Mouse (Mus musculus): ENCODE results near the gene Ugdh. TPM values are rescaled to one million over a fixed set of nuclear protein-coding genes. Genes with fewer than 3 reads are reported as not detected.
"Not testable (repeated sequence)": the region's sequence is repeated elsewhere in the genome, so short reads cannot be mapped to it uniquely, and the experiment has no call there.

Gene Ugdh
- polyA plus RNA-seq (2015; fragmentation: Nextera tagmentation; extraction: Ambion mirVana), result 152 and 179 TPM in 2 replicates

DNA sequence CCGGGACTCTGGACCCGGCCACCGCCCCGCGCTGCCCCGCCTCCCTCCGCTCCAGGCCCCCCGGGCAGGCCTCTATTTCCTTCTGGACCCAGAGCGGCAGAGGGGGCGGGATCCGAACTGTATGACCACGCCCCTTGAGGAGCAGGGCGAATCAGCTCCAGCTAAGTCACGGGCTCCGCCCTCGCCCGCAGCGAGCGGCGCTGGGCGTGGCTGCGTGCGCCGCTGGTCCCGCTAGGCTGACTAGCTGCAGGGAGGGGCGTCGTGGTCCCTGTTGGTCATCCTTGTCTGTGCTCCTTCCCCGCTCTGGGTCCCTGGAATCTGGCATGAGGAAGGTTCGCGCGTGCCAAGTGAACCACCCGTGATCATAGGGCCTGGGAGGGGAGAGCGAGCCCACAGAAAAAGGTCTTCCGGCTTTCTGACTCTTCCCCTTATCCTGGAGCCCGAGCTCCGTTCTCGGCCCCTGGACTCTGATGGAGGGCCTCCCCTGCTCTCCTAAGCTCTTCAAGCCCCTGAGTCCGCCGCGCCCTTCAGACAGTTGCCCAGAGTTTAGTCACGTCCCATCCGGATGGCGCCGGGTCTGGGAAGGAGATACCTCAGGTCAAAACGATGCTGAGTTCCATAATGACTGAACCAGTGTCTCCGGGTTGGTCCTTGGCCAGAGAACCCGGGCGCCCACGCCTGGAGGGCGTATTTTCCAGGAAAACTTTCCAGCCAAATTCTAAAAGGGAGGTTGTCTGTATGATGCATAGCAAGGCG is at the start of gene Ugdh:
Gene Ugdh (minus strand): TSS at position 144 of the 756 bp plus-strand sequence.
- H3K27me3 ChIP-seq, result no peaks in the 10 kb centered on the region
- no peaks in the 10 kb centered on the region for H3K9me3 ChIP-seq
- peak within 1 kb of the TSS; percentile 88 for H3K9ac ChIP-seq
- peak within 1 kb of the TSS; percentile 95 for H3K27ac ChIP-seq
- H3K4me3 ChIP-seq, result peak within 1 kb of the TSS; percentile 75
- H3K4me2 ChIP-seq, result peak within 1 kb of the TSS; percentile 75
- under 1% methylated on average over 51 of the region's 51 CpGs for WGBS
- H3K4me1 ChIP-seq, result peaks cover 14% of the 10 kb centered on the region
- no peaks in the 10 kb centered on the region for H3K36me3 ChIP-seq
- ATAC-seq (ENCODE audit: insufficient number of reproducible peaks, insufficient read depth, low FRiP score, low TSS enrichment, low read depth), result peak; percentile 95

DNA sequence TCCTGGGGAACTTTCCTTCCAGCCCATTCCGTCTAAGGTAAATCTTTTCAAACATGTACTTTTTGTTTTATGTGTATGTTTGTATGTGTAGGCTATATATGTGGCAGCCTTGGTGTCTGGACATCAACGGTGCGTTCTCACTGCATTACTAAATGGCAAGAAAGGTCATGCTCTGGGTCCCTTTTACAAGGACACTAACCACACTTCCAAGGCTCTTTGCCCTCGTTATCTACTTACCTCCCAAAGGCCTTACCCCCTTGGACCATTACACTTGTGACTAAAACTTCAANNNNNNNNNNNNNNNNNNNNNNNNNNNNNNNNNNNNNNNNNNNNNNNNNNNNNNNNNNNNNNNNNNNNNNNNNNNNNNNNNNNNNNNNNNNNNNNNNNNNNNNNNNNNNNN is 47.2 kb upstream of the Ugdh start:
- 89% methylated on average over 4 of the region's 4 CpGs for WGBS
- H3K9ac ChIP-seq, result no peak overlapping the region
- H3K9me3 ChIP-seq, result no peaks in the 10 kb centered on the region
- no peak overlapping the region for H3K4me3 ChIP-seq
- H3K27ac ChIP-seq, result no peak overlapping the region
- no peak overlapping the region for H3K4me2 ChIP-seq
- ATAC-seq (ENCODE audit: insufficient number of reproducible peaks, insufficient read depth, low FRiP score, low TSS enrichment, low read depth), result no peak
- no peaks in the 10 kb centered on the region for H3K4me1 ChIP-seq
- H3K36me3 ChIP-seq, result no peaks in the 10 kb centered on the region
- no peaks in the 10 kb centered on the region for H3K27me3 ChIP-seq

DNA sequence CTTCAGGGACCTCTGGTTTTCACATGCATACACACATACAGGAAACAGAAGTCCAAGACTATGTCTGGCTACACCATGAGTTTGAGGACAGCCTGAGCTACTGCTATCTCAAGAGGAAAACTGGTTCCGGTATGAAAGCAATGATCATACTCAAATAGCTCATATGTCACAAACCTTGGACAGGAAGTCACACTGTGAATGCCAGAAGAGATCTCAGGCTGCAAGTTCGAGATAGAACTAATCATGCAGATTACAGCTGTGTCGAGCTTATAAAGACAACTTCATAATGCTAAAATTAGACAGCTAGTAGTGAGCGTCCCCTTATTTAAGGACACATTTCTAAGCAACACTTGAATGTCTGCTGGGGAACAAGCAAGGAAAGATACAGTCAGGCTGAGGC is 44.8 kb upstream of the Ugdh start:
- Histone ChIP-seq H3K4me2 (no peak overlapping the region), H3K9ac (no peak overlapping the region), H3K9me3 (no peaks in the 10 kb centered on the region), H3K36me3 (no peaks in the 10 kb centered on the region), H3K4me3 (no peak overlapping the region), H3K27ac (no peak overlapping the region), H3K4me1 (no peaks in the 10 kb centered on the region), H3K27me3 (no peaks in the 10 kb centered on the region)
- WGBS, result 79% methylated on average over 4 of the region's 4 CpGs
- ATAC-seq (ENCODE audit: insufficient number of reproducible peaks, insufficient read depth, low FRiP score, low TSS enrichment, low read depth), result no peak

- 84% methylated on average over 9 of the region's 9 CpGs for WGBS
- Histone ChIP-seq H3K4me3 (no peak overlapping the region), H3K36me3 (no peaks in the 10 kb centered on the region), H3K4me1 (no peaks in the 10 kb centered on the region), H3K9me3 (no peaks in the 10 kb centered on the region), H3K4me2 (no peak overlapping the region), H3K27me3 (no peaks in the 10 kb centered on the region), H3K27ac (no peak overlapping the region), H3K9ac (no peak overlapping the region)
- no peak for ATAC-seq (ENCODE audit: insufficient number of reproducible peaks, insufficient read depth, low FRiP score, low TSS enrichment, low read depth)
Measured at GRCm38 (mm10) chr5:65479681-65480445, 44.1 kb upstream of the Ugdh start.

GRCm38 (mm10) chr5:65478224-65478623 is 42.5 kb upstream of the Ugdh start:
- no peaks in the 10 kb centered on the region for H3K9me3 ChIP-seq
- no peak overlapping the region for H3K9ac ChIP-seq
- ATAC-seq (ENCODE audit: insufficient number of reproducible peaks, insufficient read depth, low FRiP score, low TSS enrichment, low read depth), result no peak
- 68% methylated on average over 4 of the region's 4 CpGs for WGBS
- H3K36me3 ChIP-seq, result no peaks in the 10 kb centered on the region
- H3K27me3 ChIP-seq, result no peaks in the 10 kb centered on the region
- no peak overlapping the region for H3K27ac ChIP-seq
- no peak overlapping the region for H3K4me2 ChIP-seq
- no peaks in the 10 kb centered on the region for H3K4me1 ChIP-seq
- no peak overlapping the region for H3K4me3 ChIP-seq

GRCm38 (mm10) chr5:65476739-65477138 is 41.0 kb upstream of the Ugdh start:
- not testable (repeated sequence) for H3K27me3 ChIP-seq; ATAC-seq (ENCODE audit: insufficient number of reproducible peaks, insufficient read depth, low FRiP score, low TSS enrichment, low read depth); H3K9ac ChIP-seq; H3K4me3 ChIP-seq; H3K4me1 ChIP-seq; H3K27ac ChIP-seq; H3K4me2 ChIP-seq; H3K36me3 ChIP-seq; H3K9me3 ChIP-seq
- WGBS, result 94% methylated on average over 4 of the region's 4 CpGs

DNA sequence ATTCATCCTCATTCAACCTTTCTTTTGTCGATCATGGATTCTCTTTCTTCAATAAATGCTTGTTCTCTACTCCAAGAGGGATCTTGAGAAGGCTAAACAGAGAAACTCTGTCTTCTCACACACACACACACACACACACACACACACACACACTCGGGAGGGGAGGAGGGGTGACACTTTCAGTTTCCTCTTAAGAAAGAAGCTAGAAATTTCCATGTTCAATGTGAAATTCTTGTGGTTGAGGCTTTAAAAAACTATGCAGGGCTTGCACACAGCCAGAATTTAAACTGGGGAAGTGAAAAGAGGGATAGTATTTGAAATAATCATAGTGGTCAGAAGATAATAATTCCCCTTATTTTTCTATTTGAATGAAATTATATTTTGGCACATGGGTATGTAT is 40.1 kb upstream of the Ugdh start:
- Histone ChIP-seq H3K27me3 (no peaks in the 10 kb centered on the region), H3K27ac (no peak overlapping the region), H3K9ac (no peak overlapping the region), H3K4me3 (no peak overlapping the region), H3K36me3 (no peaks in the 10 kb centered on the region), H3K9me3 (no peaks in the 10 kb centered on the region), H3K4me1 (no peaks in the 10 kb centered on the region), H3K4me2 (no peak overlapping the region)
- no peak for ATAC-seq (ENCODE audit: insufficient number of reproducible peaks, insufficient read depth, low FRiP score, low TSS enrichment, low read depth)
- 76% methylated on average over 2 of the region's 2 CpGs for WGBS

DNA sequence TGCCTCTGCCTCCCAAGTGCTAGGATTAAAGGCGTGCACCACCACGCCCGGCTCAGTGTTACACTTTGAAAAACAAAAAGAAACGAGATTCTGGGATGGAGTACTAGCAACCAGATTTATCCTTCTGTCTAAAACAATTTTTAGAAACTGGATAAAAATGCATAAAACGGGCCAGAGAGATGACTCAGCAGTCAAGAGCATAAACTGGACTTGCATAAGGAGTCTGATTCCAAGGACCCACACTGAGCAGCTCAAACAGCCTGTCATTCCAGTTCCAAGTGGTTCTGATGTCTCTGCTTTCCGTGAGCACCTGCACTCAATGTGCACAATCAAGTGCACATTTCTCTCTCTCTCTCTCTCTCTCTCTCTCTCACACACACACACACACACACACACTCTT is 34.0 kb upstream of the Ugdh start:
- Histone ChIP-seq H3K27ac (no peak overlapping the region), H3K4me2 (no peak overlapping the region), H3K9me3 (peaks cover 6% of the 10 kb centered on the region; the same call in 1 of the 2 replicates), H3K4me3 (no peak overlapping the region), H3K36me3 (peaks cover 35% of the 10 kb centered on the region), H3K9ac (no peak overlapping the region), H3K27me3 (no peaks in the 10 kb centered on the region), H3K4me1 (no peaks in the 10 kb centered on the region)
- WGBS, result 89% methylated on average over 6 of the region's 6 CpGs
- ATAC-seq (ENCODE audit: insufficient number of reproducible peaks, insufficient read depth, low FRiP score, low TSS enrichment, low read depth), result no peak

GRCm38 (mm10) chr5:65466911-65467310 is 31.2 kb upstream of the Ugdh start:
- Histone ChIP-seq H3K9ac (no peak overlapping the region), H3K9me3 (peaks cover 6% of the 10 kb centered on the region; the same call in 1 of the 2 replicates), H3K4me1 (no peaks in the 10 kb centered on the region), H3K27me3 (no peaks in the 10 kb centered on the region), H3K27ac (no peak overlapping the region), H3K36me3 (peaks cover 40% of the 10 kb centered on the region), H3K4me2 (no peak overlapping the region), H3K4me3 (no peak overlapping the region)
- ATAC-seq (ENCODE audit: insufficient number of reproducible peaks, insufficient read depth, low FRiP score, low TSS enrichment, low read depth), result no peak
- WGBS, result 62% methylated on average over 3 of the region's 3 CpGs

GRCm38 (mm10) chr5:65460361-65460760 is 24.6 kb upstream of the Ugdh start:
- no peak overlapping the region for H3K4me3 ChIP-seq
- WGBS, result 89% methylated on average over 14 of the region's 14 CpGs
- no peaks in the 10 kb centered on the region for H3K9me3 ChIP-seq
- H3K4me2 ChIP-seq, result no peak overlapping the region
- no peaks in the 10 kb centered on the region for H3K27me3 ChIP-seq
- peaks cover 20% of the 10 kb centered on the region for H3K36me3 ChIP-seq
- H3K27ac ChIP-seq, result no peak overlapping the region
- H3K9ac ChIP-seq, result no peak overlapping the region
- peaks cover 26% of the 10 kb centered on the region for H3K4me1 ChIP-seq
- no peak for ATAC-seq (ENCODE audit: insufficient number of reproducible peaks, insufficient read depth, low FRiP score, low TSS enrichment, low read depth)

DNA sequence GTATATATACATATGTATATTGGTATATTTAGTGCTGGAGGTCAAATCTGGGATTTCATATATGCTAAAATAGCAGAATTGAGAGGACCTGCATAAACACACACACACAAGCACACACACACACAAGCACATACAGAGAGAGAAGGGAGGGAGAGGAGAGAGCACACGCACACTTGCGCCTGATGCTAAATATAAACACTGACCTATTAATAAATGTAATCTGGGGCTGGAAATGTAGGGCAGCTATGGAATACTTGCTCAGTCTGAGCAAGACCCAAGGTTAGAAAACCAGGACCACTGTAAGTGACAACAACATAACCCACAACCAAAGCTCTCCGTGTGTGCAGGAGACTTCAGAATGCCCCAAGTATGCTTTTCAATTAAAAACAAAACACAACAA is 23.7 kb upstream of the Ugdh start:
- no peak overlapping the region for H3K4me2 ChIP-seq
- no peaks in the 10 kb centered on the region for H3K27me3 ChIP-seq
- no peaks in the 10 kb centered on the region for H3K9me3 ChIP-seq
- no peak overlapping the region for H3K4me3 ChIP-seq
- H3K36me3 ChIP-seq, result peaks cover 19% of the 10 kb centered on the region
- H3K4me1 ChIP-seq, result peaks cover 26% of the 10 kb centered on the region
- no peak overlapping the region for H3K27ac ChIP-seq
- 90% methylated on average over 3 of the region's 3 CpGs for WGBS
- ATAC-seq (ENCODE audit: insufficient number of reproducible peaks, insufficient read depth, low FRiP score, low TSS enrichment, low read depth), result no peak
- H3K9ac ChIP-seq, result no peak overlapping the region

- Histone ChIP-seq H3K9ac (no peak overlapping the region), H3K27ac (peak overlapping the region; percentile 82), H3K4me3 (no peak overlapping the region), H3K27me3 (no peaks in the 10 kb centered on the region), H3K4me1 (peaks cover 26% of the 10 kb centered on the region), H3K36me3 (peaks cover 21% of the 10 kb centered on the region; the same call in 1 of the 2 replicates), H3K4me2 (no peak overlapping the region), H3K9me3 (no peaks in the 10 kb centered on the region)
- no peak for ATAC-seq (ENCODE audit: insufficient number of reproducible peaks, insufficient read depth, low FRiP score, low TSS enrichment, low read depth)
- WGBS, result 70% methylated on average over 5 of the region's 5 CpGs
Measured at GRCm38 (mm10) chr5:65457846-65458245, 22.1 kb upstream of the Ugdh start.

Data from embryonic facial prominence, embryonic 13.5 days (tissue).